Comparison of ENCODE assay signal across 17 mouse cellular contexts in genomic region chr5:26513039-26513955, GRCm38 (mm10).
DNase-seq lines count a peak whose midpoint lies in the region; ATAC-seq and TF ChIP-seq lines count a peak whose summit lies in the region.
"Had no signal": no experiment of that assay in that cellular context is flagged by ENCODE, and none has a peak within 500 bp of the region (broad histone marks: within the 10 kb centered on the region; RNA-seq: fewer than 3 reads in every experiment).

No protein-coding gene starts in this region.

- no peaks in the 10 kb centered on the region for H3K36me3 ChIP-seq in forebrain, embryonic 14.5 days (ENCODE audit: control insufficient read depth, insufficient read depth, low read length)
- no peaks in the 10 kb centered on the region for H3K36me3 ChIP-seq in forebrain, embryonic 10.5 days (replicated peaks)
- no peaks in the 10 kb centered on the region for H3K36me3 ChIP-seq in kidney, embryonic 14.5 days (ENCODE audit: control insufficient read depth, insufficient read depth, low read length)
- no peaks in the 10 kb centered on the region for H3K36me3 ChIP-seq in kidney, adult 2 months (ENCODE audit: control insufficient read depth, insufficient read depth, low read length)
- H3K36me3 ChIP-seq: embryonic facial prominence, embryonic 15.5 days; stomach, embryonic 15.5 days had no signal

- TF ChIP-seq POLR2A in kidney, adult 2 months (IDR thresholded peaks at IDR 0.05; ENCODE audit: low read depth, low read length): no peak

- H3K27me3 ChIP-seq in forebrain, embryonic 14.5 days (replicated peaks; ENCODE audit: control insufficient read depth, insufficient read depth, low read length): no peaks in the 10 kb centered on the region
- no peaks in the 10 kb centered on the region for H3K27me3 ChIP-seq in forebrain, embryonic 10.5 days (ENCODE audit: poor library complexity, severe bottlenecking)
- no peaks in the 10 kb centered on the region for H3K27me3 ChIP-seq in kidney, embryonic 14.5 days (ENCODE audit: control insufficient read depth, insufficient read depth, low read length)
- H3K27me3 ChIP-seq in kidney, adult 2 months (replicated peaks; ENCODE audit: control insufficient read depth, insufficient read depth, low read length): no peaks in the 10 kb centered on the region
- H3K27me3 ChIP-seq: embryonic facial prominence, embryonic 15.5 days; stomach, embryonic 15.5 days had no signal

- TF ChIP-seq CTCF in kidney, adult 2 months (conservative IDR thresholded peaks at IDR 0.05; ENCODE audit: insufficient read depth, insufficient read length, low read depth, low read length): no peak

- H3K9ac ChIP-seq in forebrain, embryonic 14.5 days (ENCODE audit: low read length): no peak overlapping the region
- no peak overlapping the region for H3K9ac ChIP-seq in kidney, embryonic 14.5 days (ENCODE audit: low read depth, low read length)
- H3K9ac ChIP-seq: embryonic facial prominence, embryonic 15.5 days; liver, embryonic 14.5 days; stomach, embryonic 15.5 days had no signal

- DNase-seq in forebrain, embryonic 14.5 days (ENCODE audit: low spot score): peak; percentile 3
- no peak for DNase-seq in forebrain, embryonic 10.5 days (ENCODE audit: extremely low spot score, low spot score)
- DNase-seq in kidney, adult 2 months: no peak
- DNase-seq in ZHBTc4 (ENCODE audit: low read depth, low spot score): peak; percentile 79
- peak; percentile 65 for DNase-seq in kidney, postnatal 10 days
- DNase-seq in B cell, adult 2 months: no peak
- DNase-seq in urinary bladder, adult 2 months (ENCODE audit: low spot score): no peak
- DNase-seq: cerebellum, adult 8-10 months; thymus, postnatal 25 days had no signal

- H3K4me2 ChIP-seq in forebrain, embryonic 14.5 days (ENCODE audit: low read length): no peak overlapping the region
- H3K4me2 ChIP-seq in kidney, embryonic 14.5 days (replicated peaks; ENCODE audit: low read depth, low read length): no peak overlapping the region
- H3K4me2 ChIP-seq: embryonic facial prominence, embryonic 15.5 days; midbrain, embryonic 11.5 days; stomach, embryonic 15.5 days had no signal

- H3K9me3 ChIP-seq in forebrain, embryonic 14.5 days (replicated peaks; ENCODE audit: control insufficient read depth, low read length): no peaks in the 10 kb centered on the region
- no peaks in the 10 kb centered on the region for H3K9me3 ChIP-seq in forebrain, embryonic 10.5 days
- H3K9me3 ChIP-seq in kidney, embryonic 14.5 days (ENCODE audit: control insufficient read depth, low read length): no peaks in the 10 kb centered on the region
- H3K9me3 ChIP-seq: embryonic facial prominence, embryonic 15.5 days; stomach, embryonic 15.5 days had no signal

- no peak overlapping the region for H3K27ac ChIP-seq in forebrain, embryonic 14.5 days (ENCODE audit: low read depth, low read length)
- no peak overlapping the region for H3K27ac ChIP-seq in forebrain, embryonic 10.5 days
- H3K27ac ChIP-seq in kidney, embryonic 14.5 days (ENCODE audit: low read depth, low read length): no peak overlapping the region
- no peak overlapping the region for H3K27ac ChIP-seq in kidney, adult 2 months (ENCODE audit: insufficient read depth, low read depth, low read length)
- H3K27ac ChIP-seq: embryonic facial prominence, embryonic 15.5 days; hindbrain, postnatal 0 days; left cerebral cortex, adult 2 months; liver, embryonic 14.5 days; stomach, embryonic 15.5 days had no signal

- H3K4me3 ChIP-seq in forebrain, embryonic 14.5 days (ENCODE audit: low read depth, low read length): no peak overlapping the region
- H3K4me3 ChIP-seq in forebrain, embryonic 10.5 days: no peak overlapping the region
- no peak overlapping the region for H3K4me3 ChIP-seq in kidney, embryonic 14.5 days (ENCODE audit: low read length)
- H3K4me3 ChIP-seq in kidney, adult 2 months (ENCODE audit: insufficient read depth, low read depth, low read length): no peak overlapping the region
- H3K4me3 ChIP-seq: embryonic facial prominence, embryonic 15.5 days; left cerebral cortex, adult 2 months; myocyte; stomach, embryonic 15.5 days had no signal

- ATAC-seq in forebrain, embryonic 14.5 days: no peak
- ATAC-seq in kidney, embryonic 14.5 days (ENCODE audit: low FRiP score, low TSS enrichment): peak; percentile 81
- ATAC-seq: hindbrain, postnatal 0 days had no signal

- WGBS in forebrain, embryonic 14.5 days: 37% methylated on average over 5 of the region's 5 CpGs
- WGBS in forebrain, embryonic 10.5 days: 61% methylated on average over 5 of the region's 5 CpGs
- WGBS in kidney, embryonic 14.5 days: 20% methylated on average over 5 of the region's 5 CpGs
- 19% methylated on average over 5 of the region's 5 CpGs for WGBS in kidney, adult 2 months

- no peaks in the 10 kb centered on the region for H3K4me1 ChIP-seq in forebrain, embryonic 14.5 days (ENCODE audit: control insufficient read depth, insufficient read depth, low read length)
- H3K4me1 ChIP-seq in forebrain, embryonic 10.5 days: 0 out of 2 replicates have a peak, but pooled peaks cover 3% of the 10 kb centered on the region
- H3K4me1 ChIP-seq in kidney, embryonic 14.5 days (ENCODE audit: control insufficient read depth, insufficient read depth, low read length): no peaks in the 10 kb centered on the region
- no peaks in the 10 kb centered on the region for H3K4me1 ChIP-seq in kidney, adult 2 months (ENCODE audit: control insufficient read depth, insufficient read depth, low read length)
- H3K4me1 ChIP-seq: embryonic facial prominence, embryonic 15.5 days; stomach, embryonic 15.5 days had no signal

Comparison
In these comparisons a context has a peak if more than half of its experiments do, and no peak if none do; other contexts are left out.
1. DNase-seq: peak in forebrain, embryonic 14.5 days (single experiment), ZHBTc4 (single experiment) and kidney, postnatal 10 days (single experiment); none in forebrain, embryonic 10.5 days (single experiment), kidney, adult 2 months (single experiment), B cell, adult 2 months (0 of 2) and urinary bladder, adult 2 months (single experiment).